Mouse (Mus musculus): Measurements from ENCODE around the gene Slc11a2. TPM values are rescaled to one million over a fixed set of nuclear protein-coding genes. Genes with fewer than 3 reads are reported as not detected.

Gene Slc11a2
- polyA plus RNA-seq, 1 experiment from 2014 or later, result 28.1 TPM

- H3K27ac ChIP-seq, result no peak overlapping the region
- TF ChIP-seq CTCF (IDR thresholded peaks at IDR 0.05; ENCODE audit: low read depth), result no peak
- H3K4me2 ChIP-seq (ENCODE audit: low read length), result no peak overlapping the region
- no peak overlapping the region for H3K9ac ChIP-seq (ENCODE audit: low read depth, low read length)
- no peak for ATAC-seq (replicated peaks; ENCODE audit: low FRiP score, low read depth)
- no peaks in the 10 kb centered on the region for H3K4me1 ChIP-seq (replicated peaks; ENCODE audit: insufficient read depth, low read length)
- no peak for DNase-seq (ENCODE audit: low spot score)
- H3K4me3 ChIP-seq (replicated peaks; ENCODE audit: low read depth, low read length), result no peak overlapping the region
- H3K9me3 ChIP-seq (replicated peaks; ENCODE audit: low read length), result no peaks in the 10 kb centered on the region
- H3K36me3 ChIP-seq (ENCODE audit: insufficient read depth, low read length), result peaks cover 67% of the 10 kb centered on the region
- WGBS, result 87% methylated on average over 14 of the region's 14 CpGs
- no peaks in the 10 kb centered on the region for H3K27me3 ChIP-seq (ENCODE audit: insufficient read depth, low read length)
These were observed 22.5 kb downstream of the Slc11a2 start for GRCm38 (mm10) chr15:100402347-100402746.

GRCm38 (mm10) chr15:100401811-100402210 is 23.1 kb downstream of the Slc11a2 start:
- Histone ChIP-seq H3K4me1 (replicated peaks; ENCODE audit: insufficient read depth, low read length) (no peaks in the 10 kb centered on the region), H3K27ac (peak overlapping the region; percentile 36; the same call in 1 of the 2 replicates), H3K4me3 (replicated peaks; ENCODE audit: low read depth, low read length) (no peak overlapping the region), H3K27me3 (ENCODE audit: insufficient read depth, low read length) (no peaks in the 10 kb centered on the region), H3K36me3 (ENCODE audit: insufficient read depth, low read length) (peaks cover 72% of the 10 kb centered on the region), H3K9ac (ENCODE audit: low read depth, low read length) (no peak overlapping the region), H3K9me3 (replicated peaks; ENCODE audit: low read length) (no peaks in the 10 kb centered on the region), H3K4me2 (ENCODE audit: low read length) (no peak overlapping the region)
- DNase-seq (ENCODE audit: low spot score) (no peak), ATAC-seq (replicated peaks; ENCODE audit: low FRiP score, low read depth) (no peak)
- TF ChIP-seq CTCF (IDR thresholded peaks at IDR 0.05; ENCODE audit: low read depth), result no peak
- 79% methylated on average over 4 of the region's 4 CpGs for WGBS

GRCm38 (mm10) chr15:100400592-100401250 is 24.2 kb downstream of the Slc11a2 start:
- WGBS, result 64% methylated on average over 16 of the region's 16 CpGs
- peaks cover 82% of the 10 kb centered on the region for H3K36me3 ChIP-seq (ENCODE audit: insufficient read depth, low read length)

GRCm38 (mm10) chr15:100395561-100395960 is 29.3 kb downstream of the Slc11a2 start:
- H3K36me3 ChIP-seq (ENCODE audit: insufficient read depth, low read length), result peaks cover 64% of the 10 kb centered on the region
- no peak overlapping the region for H3K4me3 ChIP-seq (replicated peaks; ENCODE audit: low read depth, low read length)
- no peak overlapping the region for H3K27ac ChIP-seq
- no peak overlapping the region for H3K4me2 ChIP-seq (ENCODE audit: low read length)
- DNase-seq (ENCODE audit: low spot score), result no peak
- WGBS, result 99% methylated on average over 3 of the region's 3 CpGs
- peak; percentile 42; the same call in 1 of the 2 replicates for TF ChIP-seq CTCF (IDR thresholded peaks at IDR 0.05; ENCODE audit: low read depth)
- H3K9ac ChIP-seq (ENCODE audit: low read depth, low read length), result no peak overlapping the region
- no peaks in the 10 kb centered on the region for H3K4me1 ChIP-seq (replicated peaks; ENCODE audit: insufficient read depth, low read length)
- no peaks in the 10 kb centered on the region for H3K27me3 ChIP-seq (ENCODE audit: insufficient read depth, low read length)
- no peak for ATAC-seq (replicated peaks; ENCODE audit: low FRiP score, low read depth)
- H3K9me3 ChIP-seq (replicated peaks; ENCODE audit: low read length), result no peaks in the 10 kb centered on the region

More at GRCm38 (mm10) chr15:100400592-100401250, 24.2 kb downstream of the Slc11a2 start:
- ATAC-seq (replicated peaks; ENCODE audit: low FRiP score, low read depth), result peak; percentile 88
- Histone ChIP-seq H3K9me3 (replicated peaks; ENCODE audit: low read length) (no peaks in the 10 kb centered on the region), H3K9ac (ENCODE audit: low read depth, low read length) (no peak overlapping the region), H3K27me3 (ENCODE audit: insufficient read depth, low read length) (no peaks in the 10 kb centered on the region), H3K27ac (0 out of 2 replicates have a peak overlapping the region, but pooled peaks have one; percentile 36), H3K4me1 (replicated peaks; ENCODE audit: insufficient read depth, low read length) (no peaks in the 10 kb centered on the region), H3K4me2 (ENCODE audit: low read length) (no peak overlapping the region), H3K4me3 (replicated peaks; ENCODE audit: low read depth, low read length) (no peak overlapping the region)
- no peak for TF ChIP-seq CTCF (IDR thresholded peaks at IDR 0.05; ENCODE audit: low read depth)
- no peak for DNase-seq (ENCODE audit: low spot score)

- H3K36me3 ChIP-seq (ENCODE audit: insufficient read depth, low read length), result peaks cover 42% of the 10 kb centered on the region
- 70% methylated on average over 11 of the region's 11 CpGs for WGBS
- H3K27ac ChIP-seq, result no peak overlapping the region
- H3K4me2 ChIP-seq (ENCODE audit: low read length), result no peak overlapping the region
- TF ChIP-seq CTCF (IDR thresholded peaks at IDR 0.05; ENCODE audit: low read depth), result no peak
- no peak overlapping the region for H3K4me3 ChIP-seq (replicated peaks; ENCODE audit: low read depth, low read length)
- H3K9me3 ChIP-seq (replicated peaks; ENCODE audit: low read length), result no peaks in the 10 kb centered on the region
- ATAC-seq (replicated peaks; ENCODE audit: low FRiP score, low read depth) (no peak), DNase-seq (ENCODE audit: low spot score) (no peak)
- H3K4me1 ChIP-seq (replicated peaks; ENCODE audit: insufficient read depth, low read length), result no peaks in the 10 kb centered on the region
- H3K27me3 ChIP-seq (ENCODE audit: insufficient read depth, low read length), result no peaks in the 10 kb centered on the region
- no peak overlapping the region for H3K9ac ChIP-seq (ENCODE audit: low read depth, low read length)
These were observed 31.9 kb downstream of the Slc11a2 start for GRCm38 (mm10) chr15:100393016-100393415.

- no peaks in the 10 kb centered on the region for H3K4me1 ChIP-seq (replicated peaks; ENCODE audit: insufficient read depth, low read length)
- no peaks in the 10 kb centered on the region for H3K9me3 ChIP-seq (replicated peaks; ENCODE audit: low read length)
- H3K4me3 ChIP-seq (replicated peaks; ENCODE audit: low read depth, low read length), result no peak overlapping the region
- no peak overlapping the region for H3K9ac ChIP-seq (ENCODE audit: low read depth, low read length)
- ATAC-seq (replicated peaks; ENCODE audit: low FRiP score, low read depth) (no peak), DNase-seq (ENCODE audit: low spot score) (no peak)
- H3K27ac ChIP-seq, result no peak overlapping the region
- no peaks in the 10 kb centered on the region for H3K27me3 ChIP-seq (ENCODE audit: insufficient read depth, low read length)
- no peak for TF ChIP-seq CTCF (IDR thresholded peaks at IDR 0.05; ENCODE audit: low read depth)
- no peak overlapping the region for H3K4me2 ChIP-seq (ENCODE audit: low read length)
- 92% methylated on average over 7 of the region's 7 CpGs for WGBS
- peaks cover 29% of the 10 kb centered on the region for H3K36me3 ChIP-seq (ENCODE audit: insufficient read depth, low read length)
These were observed 33.3 kb downstream of the Slc11a2 start for GRCm38 (mm10) chr15:100391599-100391998.

Data from kidney, postnatal 0 days (tissue).